Mouse (Mus musculus): ENCODE results near the gene Wbp4. TPM values are rescaled to one million over a fixed set of nuclear protein-coding genes. Genes with fewer than 3 reads are reported as not detected.
"Not testable (repeated sequence)": the region's sequence is repeated elsewhere in the genome, so short reads cannot be mapped to it uniquely, and the experiment has no call there.

Gene Wbp4
- polyA plus RNA-seq, 1 experiment from 2014 or later = 46.8 TPM

- H3K4me3 ChIP-seq = no peak overlapping the region
- H3K4me1 ChIP-seq = no peaks in the 10 kb centered on the region
- H3K27me3 ChIP-seq = no peaks in the 10 kb centered on the region
- WGBS = 81% methylated on average over 1 of the region's 1 CpGs
- H3K4me2 ChIP-seq (replicated peaks) = no peak overlapping the region
- no peak overlapping the region for H3K27ac ChIP-seq (replicated peaks)
- H3K9me3 ChIP-seq = no peaks in the 10 kb centered on the region
- H3K9ac ChIP-seq (replicated peaks) = no peak overlapping the region
- ATAC-seq (replicated peaks) = no peak
- no peaks in the 10 kb centered on the region for H3K36me3 ChIP-seq
Measured at GRCm38 (mm10) chr14:79434068-79434467, 47.3 kb downstream of the Wbp4 start.

DNA sequence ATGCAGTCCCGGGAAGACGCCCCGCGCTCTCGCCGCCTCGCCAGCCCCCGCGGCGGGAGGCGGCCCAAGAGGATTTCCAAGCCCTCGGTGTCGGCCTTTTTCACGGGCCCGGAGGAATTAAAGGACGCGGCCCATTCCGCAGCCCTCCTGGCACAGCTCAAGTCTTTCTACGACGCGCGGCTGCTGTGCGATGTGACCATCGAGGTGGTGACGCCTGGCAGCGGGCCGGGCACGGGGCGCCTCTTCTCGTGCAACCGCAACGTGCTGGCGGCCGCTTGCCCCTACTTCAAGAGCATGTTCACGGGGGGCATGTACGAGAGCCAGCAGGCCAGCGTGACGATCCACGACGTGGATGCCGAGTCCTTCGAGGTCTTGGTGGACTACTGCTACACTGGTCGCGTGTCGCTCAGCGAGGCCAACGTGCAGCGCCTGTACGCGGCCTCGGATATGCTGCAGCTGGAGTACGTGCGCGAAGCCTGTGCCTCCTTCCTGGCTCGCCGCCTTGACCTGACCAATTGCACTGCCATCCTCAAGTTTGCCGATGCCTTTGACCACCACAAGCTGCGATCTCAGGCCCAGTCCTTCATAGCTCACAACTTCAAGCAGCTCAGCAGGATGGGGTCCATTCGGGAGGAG lies 54.5 kb downstream of the Wbp4 start:
- ATAC-seq (replicated peaks) = peak; percentile 64
- not testable (repeated sequence) for H3K27me3 ChIP-seq, H3K4me1 ChIP-seq, H3K9me3 ChIP-seq
- Histone ChIP-seq H3K36me3 (peaks cover 13% of the 10 kb centered on the region), H3K9ac (replicated peaks) (peak overlapping the region; percentile 80), H3K27ac (replicated peaks) (peak overlapping the region; percentile 92), H3K4me3 (peak overlapping the region; percentile 74), H3K4me2 (replicated peaks) (peak overlapping the region; percentile 46)
- WGBS = 45% methylated on average over 17 of the region's 59 CpGs

GRCm38 (mm10) chr14:79425979-79426729 lies 55.2 kb downstream of the Wbp4 start, which contains the start of gene Kbtbd7:
Gene Kbtbd7, plus strand, starts transcription at chr14:79426511.
- Histone ChIP-seq H3K9me3 (no peaks in the 10 kb centered on the region), H3K4me2 (replicated peaks) (peak within 1 kb of the TSS; percentile 46), H3K27me3 (no peaks in the 10 kb centered on the region), H3K4me3 (peak within 1 kb of the TSS; percentile 74), H3K27ac (replicated peaks) (peak within 1 kb of the TSS; percentile 92), H3K4me1 (peaks cover 4% of the 10 kb centered on the region; the same call in 1 of the 2 replicates), H3K36me3 (peaks cover 13% of the 10 kb centered on the region), H3K9ac (replicated peaks) (peak within 1 kb of the TSS; percentile 80)
- WGBS = under 1% methylated on average over 44 of the region's 44 CpGs
- ATAC-seq (replicated peaks) = peak; percentile 99

- no peak overlapping the region for H3K4me2 ChIP-seq (replicated peaks)
- WGBS = 68% methylated on average over 20 of the region's 20 CpGs
Measured at GRCm38 (mm10) chr14:79420083-79420685, 61.1 kb downstream of the Wbp4 start.

GRCm38 (mm10) chr14:79413121-79413520 lies 68.2 kb downstream of the Wbp4 start:
- peaks cover 12% of the 10 kb centered on the region; the same call in 1 of the 2 replicates for H3K36me3 ChIP-seq

More at GRCm38 (mm10) chr14:79420083-79420685, 61.1 kb downstream of the Wbp4 start:
- Histone ChIP-seq H3K9ac (replicated peaks) (no peak overlapping the region), H3K27ac (replicated peaks) (no peak overlapping the region), H3K9me3 (no peaks in the 10 kb centered on the region), H3K27me3 (no peaks in the 10 kb centered on the region), H3K4me1 (no peaks in the 10 kb centered on the region), H3K4me3 (no peak overlapping the region), H3K36me3 (no peaks in the 10 kb centered on the region; the same call in 1 of the 2 replicates)
- no peak for ATAC-seq (replicated peaks)

GRCm38 (mm10) chr14:79410662-79411061 lies 70.7 kb downstream of the Wbp4 start:
- Histone ChIP-seq H3K4me1 (no peaks in the 10 kb centered on the region), H3K27me3 (no peaks in the 10 kb centered on the region), H3K4me2 (replicated peaks) (no peak overlapping the region), H3K27ac (replicated peaks) (no peak overlapping the region), H3K9ac (replicated peaks) (no peak overlapping the region), H3K9me3 (no peaks in the 10 kb centered on the region), H3K4me3 (no peak overlapping the region), H3K36me3 (peaks cover 12% of the 10 kb centered on the region; the same call in 1 of the 2 replicates)
- WGBS = 74% methylated on average over 2 of the region's 2 CpGs
- no peak for ATAC-seq (replicated peaks)

More at GRCm38 (mm10) chr14:79413121-79413520, 68.2 kb downstream of the Wbp4 start:
- no peak for ATAC-seq (replicated peaks)
- Histone ChIP-seq H3K9ac (replicated peaks) (no peak overlapping the region), H3K4me3 (no peak overlapping the region), H3K4me2 (replicated peaks) (no peak overlapping the region), H3K4me1 (no peaks in the 10 kb centered on the region), H3K27me3 (no peaks in the 10 kb centered on the region), H3K9me3 (no peaks in the 10 kb centered on the region), H3K27ac (replicated peaks) (no peak overlapping the region)
- 84% methylated on average over 6 of the region's 6 CpGs for WGBS

Other genes with a start within 250 kb of the Wbp4 start
- not detected in 2 replicates for gene Zfp957, start 234.2 kb downstream of the Wbp4 start, polyA plus RNA-seq (2015; fragmentation: Nextera tagmentation; extraction: Ambion mirVana)
- 67.3 and 68.3 TPM in 2 replicates for gene Rgcc, start 179.9 kb downstream of the Wbp4 start, polyA plus RNA-seq (2015; fragmentation: Nextera tagmentation; extraction: Ambion mirVana)
- 30.2 and 31.5 TPM in 2 replicates for gene Naa16, start 90.7 kb downstream of the Wbp4 start, polyA plus RNA-seq (2015; fragmentation: Nextera tagmentation; extraction: Ambion mirVana)
- 10.2 and 11.3 TPM in 2 replicates for gene Mtrf1, start 83.7 kb downstream of the Wbp4 start, polyA plus RNA-seq (2015; fragmentation: Nextera tagmentation; extraction: Ambion mirVana)
- 23.6 and 23.7 TPM in 2 replicates for gene Kbtbd7, start 55.0 kb downstream of the Wbp4 start, polyA plus RNA-seq (2015; fragmentation: Nextera tagmentation; extraction: Ambion mirVana)
- 3.0 and 4.0 TPM in 2 replicates for gene Kbtbd6, start 29.7 kb downstream of the Wbp4 start, polyA plus RNA-seq (2015; fragmentation: Nextera tagmentation; extraction: Ambion mirVana)
- gene Elf1, start 326 bp downstream of the Wbp4 start, polyA plus RNA-seq (2015; fragmentation: Nextera tagmentation; extraction: Ambion mirVana) = 3.3 and 3.7 TPM in 2 replicates
- 116 and 122 TPM in 2 replicates for gene Sugt1, start 106.2 kb upstream of the Wbp4 start, polyA plus RNA-seq (2015; fragmentation: Nextera tagmentation; extraction: Ambion mirVana)
- 1.5 and 2.6 TPM in 2 replicates for gene Cnmd, start 180.7 kb upstream of the Wbp4 start, polyA plus RNA-seq (2015; fragmentation: Nextera tagmentation; extraction: Ambion mirVana)

Data from forebrain, embryonic 15.5 days (tissue).